Mouse (Mus musculus) hematopoietic stem cell, adult 5-6 weeks (primary cell): ENCODE data around the gene Creld2. TPM values are rescaled to one million over a fixed set of nuclear protein-coding genes. Genes with fewer than 3 reads are reported as not detected.
A peak's percentile ranks its signal among the peaks of the same experiment; 100 is the strongest.

Experiments
- ATAC-seq, 2 experiments: fragments of 125-278 bp in 1 of 2; replicated peaks in 1 of 2; 2 replicates each; pipeline ENCODE4 v1.8.0; 2016 to 2017; ENCODE audit warnings: inconsistent platforms in 2 of 2, mild to moderate bottlenecking in 2 of 2, moderate number of reproducible peaks in 2 of 2, low read depth in 1 of 2, moderate TSS enrichment in 1 of 2; ENCODE audit not compliant: low FRiP score in 2 of 2, poor library complexity in 2 of 2, severe bottlenecking in 2 of 2, insufficient read depth in 1 of 2, low TSS enrichment in 1 of 2
- total RNA-seq: library from RNA; stranded (forward); fragments of 172-1452, 232-1000 nt; gene quantifications from 2 replicates; pipeline ENCODE4 v1.2.3, GENCODE M21; 2017

Creld2 gene
- total RNA-seq, 1 experiment from 2014 or later = 53.6 TPM

- 0 out of 4 replicates have a peak, but pooled peaks of 1 of the 2 experiments have one; percentile 8 for ATAC-seq
These were observed 24.1 kb downstream of the Creld2 start for GRCm38 (mm10) chr15:88843486-88844097.

- ATAC-seq = no peak
These were observed 25.5 kb downstream of the Creld2 start for GRCm38 (mm10) chr15:88844966-88845365.

GRCm38 (mm10) chr15:88848661-88849060, 29.2 kb downstream of the Creld2 start:
- ATAC-seq = no peak

- ATAC-seq = no peak
These were observed 30.2 kb downstream of the Creld2 start for GRCm38 (mm10) chr15:88849621-88850020.

GRCm38 (mm10) chr15:88850146-88850826, 30.8 kb downstream of the Creld2 start:
- no peak for ATAC-seq

- ATAC-seq = no peak
These were observed 31.6 kb downstream of the Creld2 start for GRCm38 (mm10) chr15:88851076-88851475.

GRCm38 (mm10) chr15:88851507-88852149, 32.2 kb downstream of the Creld2 start:
- no peak for ATAC-seq

GRCm38 (mm10) chr15:88853106-88853505, 33.7 kb downstream of the Creld2 start:
- ATAC-seq = no peak

- no peak for ATAC-seq
These were observed 34.9 kb downstream of the Creld2 start for GRCm38 (mm10) chr15:88854119-88854968.

- peak; percentile 59 to 75 for ATAC-seq
These were observed 35.8 kb downstream of the Creld2 start for GRCm38 (mm10) chr15:88854969-88855830.

GRCm38 (mm10) chr15:88855896-88856417, 36.5 kb downstream of the Creld2 start:
- no peak for ATAC-seq

- ATAC-seq = no peak
These were observed 37.2 kb downstream of the Creld2 start for GRCm38 (mm10) chr15:88856613-88857012.

- ATAC-seq = no peak
These were observed 37.9 kb downstream of the Creld2 start for GRCm38 (mm10) chr15:88857361-88857760.

GRCm38 (mm10) chr15:88858141-88858541, 38.7 kb downstream of the Creld2 start:
- ATAC-seq = no peak

GRCm38 (mm10) chr15:88858707-88859106, 39.3 kb downstream of the Creld2 start:
- ATAC-seq = no peak

GRCm38 (mm10) chr15:88859206-88859970, 39.9 kb downstream of the Creld2 start:
- no peak for ATAC-seq
